Mouse (Mus musculus) kidney, adult 2 months (tissue): ENCODE measurements at regions not wholly inside any gene's neighbourhood (a gene's known extent, or its start where the extent isn't known, plus 50 kb on each side); places are given as distances from the start of the nearest gene placed in this dataset.

Source experiments
- CTCF ChIP-seq: fragments of 200-500 bp; conservative IDR thresholded peaks from 2 replicates; pipeline ENCODE4 v1.5.1; 2011; ENCODE audit warnings: low read depth, mild to moderate bottlenecking, control low read depth, low read length, moderate library complexity, mixed read lengths; ENCODE audit not compliant: insufficient read depth, insufficient read length
- POLR2A ChIP-seq: fragments of 200-500 bp; IDR thresholded peaks from one replicate; pipeline ENCODE4 v1.6.1; 2011; ENCODE audit warnings: low read depth, low read length, control low read depth

DNA sequence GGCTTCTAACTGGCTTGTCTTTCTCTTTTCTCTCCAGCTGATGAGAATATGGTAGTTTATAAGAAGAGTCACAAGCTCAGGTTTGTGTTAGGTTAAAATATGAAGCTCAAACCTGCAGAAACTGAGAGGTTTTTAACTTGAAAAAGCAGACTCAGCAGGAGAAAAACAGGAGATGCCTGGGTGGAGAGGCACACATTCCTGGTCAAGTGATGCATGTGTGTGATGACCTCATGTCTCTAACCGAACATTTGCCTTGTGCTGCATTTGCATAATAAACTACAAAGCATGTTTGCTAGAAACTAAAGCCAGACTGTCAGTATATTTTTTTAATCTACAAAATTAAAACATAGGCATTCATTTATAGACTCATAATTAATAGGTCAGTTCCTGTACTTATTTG, 182.2 kb upstream of the Ctso start:
- no peak for TF ChIP-seq POLR2A
- TF ChIP-seq CTCF, result no peak
